In the genomic region with DNA sequence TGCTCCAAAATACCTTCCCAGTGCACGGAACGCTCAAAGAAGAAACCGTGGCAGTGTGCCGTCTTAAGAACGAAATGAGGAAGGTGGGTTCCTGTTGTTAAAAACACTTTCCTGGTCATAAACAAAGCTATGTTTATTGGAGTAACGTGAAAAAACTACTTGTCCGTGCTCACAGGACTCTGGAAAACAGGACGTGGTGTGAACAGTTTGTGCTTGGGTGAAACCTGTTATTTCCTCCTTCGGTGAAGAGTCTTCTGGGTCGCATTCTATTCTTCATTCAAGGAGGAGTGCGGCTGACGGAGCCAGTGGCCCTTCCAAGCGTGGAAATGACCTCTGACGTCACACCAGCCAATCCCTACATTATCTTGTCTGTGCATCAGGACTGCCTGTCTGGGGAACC, we compare ENCODE assay signal across 12 mouse cellular contexts.
"Had no signal": no experiment of that assay in that cellular context is flagged by ENCODE, and none has a peak within 500 bp of the region (broad histone marks: within the 10 kb centered on the region; RNA-seq: fewer than 3 reads in every experiment).

No protein-coding gene starts in this region.

- DNase-seq: kidney, adult 18-20 months; kidney, adult 9 months; kidney, postnatal 14 days; kidney, postnatal 4 days; layer of hippocampus, adult 9-11 months; liver, postnatal 0 days; right cerebral cortex, adult 18-20 months; right cerebral cortex, postnatal 14 days; right cerebral cortex, postnatal 4 days; thymus, adult 2 months; thymus, postnatal 14 days; thymus, postnatal 4 days had no signal
